Mouse (Mus musculus): ENCODE measurements around the gene Ccnd3. TPM values are rescaled to one million over a fixed set of nuclear protein-coding genes. Genes with fewer than 3 reads are reported as not detected.

Gene Ccnd3
- polyA plus RNA-seq, 1 experiment from 2014 or later, result 67.6 TPM

DNA sequence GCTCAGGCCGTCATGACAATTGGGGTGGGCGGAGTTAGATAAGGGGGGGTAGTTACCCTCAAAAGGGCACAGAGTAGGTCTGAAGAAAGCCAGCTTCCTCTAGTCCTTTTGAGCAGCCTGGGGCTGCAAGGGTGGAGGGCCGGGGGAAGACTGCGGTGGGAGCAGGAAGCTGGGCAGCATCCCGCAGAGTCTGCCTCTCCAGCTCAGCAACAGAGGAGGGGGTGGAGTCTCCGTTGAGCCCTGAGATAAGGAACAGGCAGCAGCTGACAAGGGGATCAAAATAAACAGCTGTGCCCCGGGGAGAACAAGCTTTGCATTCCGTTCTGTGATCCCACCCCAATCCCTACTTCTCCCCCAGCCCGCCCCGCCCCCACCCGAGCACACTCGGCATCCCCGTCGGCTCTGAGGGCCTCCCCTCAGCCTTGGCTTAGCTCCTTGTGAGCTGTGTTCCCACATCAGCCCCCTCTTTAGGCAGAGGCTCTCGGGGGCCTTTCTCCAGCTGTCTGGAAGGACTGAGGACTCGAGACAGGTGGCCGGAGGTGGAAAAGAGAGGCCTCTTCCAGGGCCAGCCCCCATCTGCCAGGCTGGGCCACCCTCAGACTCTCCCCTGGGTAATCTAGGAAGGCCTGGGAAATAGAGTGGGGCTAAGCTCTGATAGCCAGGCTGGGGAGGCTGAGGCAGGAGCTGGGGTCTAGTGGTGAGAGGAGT is 16.9 kb downstream of the Ccnd3 start:
- 2% methylated on average over 17 of the region's 17 CpGs for WGBS
- H3K4me1 ChIP-seq, result peaks cover 29% of the 10 kb centered on the region

DNA sequence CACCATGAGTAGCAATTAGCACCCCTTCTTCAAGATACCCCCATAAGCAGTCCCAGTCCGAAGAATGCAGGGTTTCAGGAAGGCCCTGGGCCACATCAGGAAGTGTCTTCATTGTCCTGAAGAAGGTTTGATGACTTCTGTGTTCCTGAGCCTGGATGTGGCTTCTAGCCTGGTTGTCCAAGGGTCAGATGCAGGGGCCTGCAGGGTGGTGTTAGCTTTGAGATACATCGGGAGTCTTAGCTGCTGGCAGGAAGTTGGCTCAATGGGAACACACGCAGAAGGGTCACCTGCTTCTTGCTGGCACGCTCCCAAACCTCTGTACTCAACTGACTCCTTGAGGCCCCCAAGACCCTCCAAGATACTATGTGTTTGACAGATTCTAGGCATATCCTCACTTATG is 17.7 kb downstream of the Ccnd3 start:
- H3K9ac ChIP-seq, result no peak overlapping the region
- peaks cover 33% of the 10 kb centered on the region for H3K4me1 ChIP-seq
- WGBS, result 76% methylated on average over 4 of the region's 4 CpGs
- no peaks in the 10 kb centered on the region for H3K27me3 ChIP-seq
- ATAC-seq, result 0 out of 2 replicates have a peak, but pooled peaks have one; percentile 7
- no peaks in the 10 kb centered on the region for H3K36me3 ChIP-seq (ENCODE audit: poor library complexity, severe bottlenecking)
- H3K27ac ChIP-seq, result peak overlapping the region; percentile 95
- no peaks in the 10 kb centered on the region for H3K9me3 ChIP-seq (replicated peaks)
- H3K4me2 ChIP-seq, result no peak overlapping the region
- no peak overlapping the region for H3K4me3 ChIP-seq

More for the DNA sequence above, 16.9 kb downstream of the Ccnd3 start:
- Histone ChIP-seq H3K4me2 (peak overlapping the region; percentile 53), H3K36me3 (ENCODE audit: poor library complexity, severe bottlenecking) (no peaks in the 10 kb centered on the region), H3K27ac (peak overlapping the region; percentile 95), H3K9me3 (replicated peaks) (no peaks in the 10 kb centered on the region), H3K27me3 (no peaks in the 10 kb centered on the region), H3K9ac (peak overlapping the region; percentile 60), H3K4me3 (peak overlapping the region; percentile 21)
- ATAC-seq, result peak; percentile 94

DNA sequence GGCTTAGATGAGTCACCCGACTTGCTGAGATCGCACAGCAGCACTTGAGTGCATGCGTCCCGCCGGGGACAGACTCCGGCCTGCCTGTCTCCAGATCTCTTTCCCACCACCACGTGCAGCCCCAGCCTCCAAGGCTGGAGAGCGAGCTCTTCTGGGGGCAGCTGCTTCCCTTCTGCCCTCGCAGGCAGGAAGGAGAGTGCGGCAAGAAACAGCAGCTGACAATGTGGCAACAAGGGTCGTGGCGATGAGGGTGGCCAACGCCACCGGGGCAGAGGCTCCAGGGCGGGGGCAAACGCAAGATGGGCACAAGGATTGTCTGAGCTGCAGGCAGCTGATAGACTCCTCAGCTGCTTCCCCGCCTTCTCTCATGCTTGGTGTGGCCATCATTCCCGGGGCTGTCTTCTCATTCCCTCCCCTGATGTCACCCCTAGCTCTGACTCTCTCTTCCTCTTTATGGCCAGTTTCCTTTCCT is 18.4 kb downstream of the Ccnd3 start:
- no peak overlapping the region for H3K9ac ChIP-seq

DNA sequence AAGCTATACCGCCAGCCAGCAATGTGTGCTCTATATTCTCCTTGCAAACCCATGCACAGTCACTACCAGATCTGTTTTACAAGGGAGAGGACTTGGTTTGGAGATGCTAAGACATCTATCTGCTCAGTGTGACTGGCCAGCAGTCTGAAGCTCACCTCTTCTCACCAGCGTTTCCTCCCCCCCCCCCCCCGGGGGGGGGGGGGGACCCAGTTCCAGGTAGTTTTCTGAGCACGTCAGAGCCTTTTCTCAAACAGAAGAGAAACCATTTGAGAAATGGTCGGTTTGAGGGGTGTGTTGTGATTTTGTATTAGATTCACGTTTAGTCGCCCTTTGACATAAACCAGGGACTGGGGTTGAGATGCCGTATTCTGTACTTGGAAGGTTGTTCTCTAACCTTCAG is 19.2 kb downstream of the Ccnd3 start:
- Histone ChIP-seq H3K27ac (no peak overlapping the region), H3K9me3 (replicated peaks) (no peaks in the 10 kb centered on the region), H3K4me2 (no peak overlapping the region), H3K4me3 (no peak overlapping the region), H3K9ac (no peak overlapping the region), H3K27me3 (no peaks in the 10 kb centered on the region), H3K36me3 (ENCODE audit: poor library complexity, severe bottlenecking) (no peaks in the 10 kb centered on the region), H3K4me1 (peaks cover 39% of the 10 kb centered on the region)
- 73% methylated on average over 8 of the region's 8 CpGs for WGBS
- ATAC-seq, result no peak

More for the DNA sequence above, 18.4 kb downstream of the Ccnd3 start:
- Histone ChIP-seq H3K27me3 (no peaks in the 10 kb centered on the region), H3K27ac (no peak overlapping the region), H3K4me2 (no peak overlapping the region), H3K9me3 (replicated peaks) (no peaks in the 10 kb centered on the region), H3K36me3 (ENCODE audit: poor library complexity, severe bottlenecking) (no peaks in the 10 kb centered on the region), H3K4me3 (no peak overlapping the region), H3K4me1 (peaks cover 33% of the 10 kb centered on the region)
- no peak for ATAC-seq
- WGBS, result 76% methylated on average over 18 of the region's 18 CpGs

DNA sequence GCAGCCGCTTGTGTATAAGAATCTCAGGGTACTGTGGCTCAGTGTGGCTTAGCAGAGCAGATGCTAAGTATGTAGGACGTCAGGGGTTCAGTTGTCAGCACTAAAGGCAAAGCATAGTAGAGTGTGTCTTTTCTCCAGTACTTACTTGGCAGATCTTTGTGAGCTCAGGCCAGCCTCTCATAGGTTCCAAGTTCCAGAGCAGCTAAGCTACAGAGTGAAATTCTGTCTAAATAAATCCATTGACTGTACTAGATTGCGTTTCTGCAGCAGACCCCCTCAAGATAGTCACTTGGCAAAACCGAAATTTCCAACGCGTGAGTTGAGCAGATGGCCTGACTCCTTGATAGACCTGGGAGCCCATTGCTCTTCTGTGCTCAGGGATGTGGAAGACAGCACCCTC is 20.1 kb downstream of the Ccnd3 start:
- 88% methylated on average over 6 of the region's 6 CpGs for WGBS
- Histone ChIP-seq H3K9me3 (replicated peaks) (no peaks in the 10 kb centered on the region), H3K27ac (no peak overlapping the region)

DNA sequence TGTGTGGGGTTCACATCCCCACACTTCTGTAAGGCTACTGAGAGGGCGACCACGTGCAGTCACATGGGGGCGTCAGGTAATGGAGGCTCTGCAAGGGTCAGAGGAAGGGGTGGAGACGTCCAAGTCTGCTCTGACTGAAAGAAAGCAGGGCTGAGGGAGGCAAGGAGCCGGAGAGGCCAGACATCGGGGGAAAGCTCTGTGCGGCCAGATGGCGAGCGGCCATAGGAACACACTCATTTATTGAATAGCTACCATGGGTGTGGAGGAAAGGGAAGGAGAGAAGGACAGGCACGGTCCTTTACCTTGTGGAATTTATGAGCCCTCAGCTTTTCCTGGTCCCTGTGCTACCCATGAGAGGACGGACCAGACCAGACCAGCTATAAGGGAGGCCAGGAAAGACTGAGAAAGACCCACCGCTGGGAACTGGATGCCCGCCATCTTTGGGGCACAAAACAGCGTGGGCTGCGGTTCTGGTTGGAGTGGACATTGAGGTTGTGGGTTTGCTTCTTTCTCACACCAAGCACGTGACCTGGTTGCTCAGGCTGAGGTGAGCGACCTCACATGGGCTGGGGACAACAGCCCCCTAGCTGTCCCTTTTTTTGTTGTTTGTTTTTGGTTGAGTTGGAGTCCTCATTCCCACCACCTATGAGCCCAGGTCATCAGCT is 22.1 kb downstream of the Ccnd3 start:
- WGBS, result 87% methylated on average over 17 of the region's 17 CpGs
- Histone ChIP-seq H3K36me3 (ENCODE audit: poor library complexity, severe bottlenecking) (no peaks in the 10 kb centered on the region), H3K4me3 (no peak overlapping the region), H3K27ac (peak overlapping the region; percentile 51; the same call in 1 of the 2 replicates), H3K9ac (0 out of 2 replicates have a peak overlapping the region, but pooled peaks have one; percentile 45), H3K9me3 (replicated peaks) (no peaks in the 10 kb centered on the region), H3K27me3 (no peaks in the 10 kb centered on the region), H3K4me2 (no peak overlapping the region), H3K4me1 (peaks cover 30% of the 10 kb centered on the region)
- no peak for ATAC-seq

More for the DNA sequence above, 20.1 kb downstream of the Ccnd3 start:
- H3K36me3 ChIP-seq (ENCODE audit: poor library complexity, severe bottlenecking), result no peaks in the 10 kb centered on the region
- no peak overlapping the region for H3K9ac ChIP-seq
- H3K4me1 ChIP-seq, result peaks cover 39% of the 10 kb centered on the region
- H3K4me2 ChIP-seq, result no peak overlapping the region
- no peak overlapping the region for H3K4me3 ChIP-seq
- no peak for ATAC-seq
- H3K27me3 ChIP-seq, result no peaks in the 10 kb centered on the region

DNA sequence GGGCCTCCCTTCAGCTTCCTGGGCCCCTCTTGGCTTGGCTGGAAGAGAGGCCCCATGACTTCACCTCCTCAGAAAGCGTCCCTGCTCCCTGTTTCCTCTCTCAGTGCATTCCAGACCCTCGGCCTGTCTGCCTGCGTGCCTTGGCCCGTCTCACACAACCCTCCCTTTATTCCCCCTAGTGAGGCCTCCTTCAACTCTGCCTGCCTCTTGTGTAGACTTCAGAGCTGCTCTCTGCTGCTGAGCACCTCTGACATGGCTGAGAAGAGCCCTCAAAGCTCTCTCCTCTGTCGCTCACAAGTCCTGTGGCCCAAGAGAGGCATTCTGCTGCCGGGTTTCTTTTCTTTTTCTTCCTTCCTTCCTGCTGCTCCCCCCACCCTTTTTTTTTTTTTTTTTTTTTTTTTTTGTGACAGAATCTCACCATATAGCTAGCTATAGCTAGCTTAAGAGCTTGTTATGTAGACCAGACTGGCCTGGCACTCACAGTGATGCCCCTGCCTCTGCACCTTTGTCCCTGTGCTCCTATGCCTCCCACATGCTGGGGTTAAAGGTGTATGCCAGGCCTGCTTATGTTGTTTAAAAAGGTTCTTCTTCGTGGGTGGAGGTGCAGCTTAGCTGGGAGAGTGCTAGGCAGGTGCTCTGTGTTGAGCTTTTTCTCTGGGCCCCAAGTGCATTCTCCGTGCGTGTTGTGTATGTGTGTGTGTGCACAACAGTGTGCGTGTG is 22.9 kb downstream of the Ccnd3 start:
- Histone ChIP-seq H3K36me3 (ENCODE audit: poor library complexity, severe bottlenecking) (no peaks in the 10 kb centered on the region), H3K4me3 (no peak overlapping the region), H3K9me3 (replicated peaks) (no peaks in the 10 kb centered on the region), H3K9ac (peak overlapping the region; percentile 45), H3K4me2 (no peak overlapping the region), H3K27me3 (no peaks in the 10 kb centered on the region), H3K4me1 (peaks cover 23% of the 10 kb centered on the region), H3K27ac (peak overlapping the region; percentile 51; the same call in 1 of the 2 replicates)
- 47% methylated on average over 10 of the region's 10 CpGs for WGBS
- peak; percentile 21; the same call in 1 of the 2 replicates for ATAC-seq

DNA sequence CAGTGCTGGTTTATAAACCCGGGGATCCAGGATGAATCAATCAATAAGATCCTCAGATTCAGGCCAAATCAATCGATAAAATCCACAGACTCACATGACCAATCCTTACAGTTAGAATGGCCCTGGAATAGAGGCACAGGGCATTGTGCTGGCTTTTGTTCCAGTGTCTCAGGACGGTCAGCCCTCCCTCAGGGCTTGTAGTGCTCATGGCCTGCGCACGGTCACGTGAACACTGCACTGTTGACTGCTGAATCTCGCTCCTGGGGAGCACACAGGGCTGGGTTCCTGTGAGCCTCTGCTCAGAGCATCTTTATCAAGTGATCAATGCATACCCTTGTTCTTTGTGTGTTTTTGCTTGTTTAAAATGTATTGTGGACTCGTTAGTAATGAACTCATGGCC is 24.1 kb downstream of the Ccnd3 start:
- no peaks in the 10 kb centered on the region for H3K9me3 ChIP-seq (replicated peaks)
- H3K4me2 ChIP-seq, result no peak overlapping the region
- peaks cover 17% of the 10 kb centered on the region; the same call in 1 of the 2 replicates for H3K4me1 ChIP-seq
- ATAC-seq, result no peak
- no peak overlapping the region for H3K4me3 ChIP-seq
- 39% methylated on average over 8 of the region's 8 CpGs for WGBS
- no peak overlapping the region for H3K27ac ChIP-seq
- 0 out of 2 replicates have a peak overlapping the region, but pooled peaks have one; percentile 30 for H3K9ac ChIP-seq
- H3K27me3 ChIP-seq, result no peaks in the 10 kb centered on the region
- no peaks in the 10 kb centered on the region for H3K36me3 ChIP-seq (ENCODE audit: poor library complexity, severe bottlenecking)

DNA sequence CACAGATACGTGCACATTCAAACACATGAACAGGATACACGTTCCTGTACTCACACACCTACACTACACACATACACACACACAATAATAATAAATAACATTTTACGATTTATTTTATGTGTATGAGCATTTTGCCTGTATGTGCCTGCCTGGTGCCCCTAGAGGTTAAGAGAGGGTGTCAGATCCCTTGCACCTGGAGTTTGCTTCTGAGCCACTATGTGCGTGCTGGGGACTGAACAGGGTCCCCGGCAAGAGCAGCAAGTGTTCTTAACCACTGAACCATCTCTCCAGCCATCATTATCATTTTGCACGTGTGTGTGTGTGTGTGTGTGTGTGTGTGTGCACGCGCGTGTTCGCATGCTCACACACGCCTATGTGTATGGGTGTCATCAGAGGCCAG is 24.7 kb downstream of the Ccnd3 start:
- Histone ChIP-seq H3K27me3 (no peaks in the 10 kb centered on the region), H3K27ac (no peak overlapping the region), H3K9me3 (replicated peaks) (no peaks in the 10 kb centered on the region), H3K4me1 (peaks cover 17% of the 10 kb centered on the region; the same call in 1 of the 2 replicates), H3K4me3 (no peak overlapping the region), H3K4me2 (no peak overlapping the region), H3K9ac (no peak overlapping the region), H3K36me3 (ENCODE audit: poor library complexity, severe bottlenecking) (no peaks in the 10 kb centered on the region)
- WGBS, result 91% methylated on average over 11 of the region's 11 CpGs
- ATAC-seq, result no peak

DNA sequence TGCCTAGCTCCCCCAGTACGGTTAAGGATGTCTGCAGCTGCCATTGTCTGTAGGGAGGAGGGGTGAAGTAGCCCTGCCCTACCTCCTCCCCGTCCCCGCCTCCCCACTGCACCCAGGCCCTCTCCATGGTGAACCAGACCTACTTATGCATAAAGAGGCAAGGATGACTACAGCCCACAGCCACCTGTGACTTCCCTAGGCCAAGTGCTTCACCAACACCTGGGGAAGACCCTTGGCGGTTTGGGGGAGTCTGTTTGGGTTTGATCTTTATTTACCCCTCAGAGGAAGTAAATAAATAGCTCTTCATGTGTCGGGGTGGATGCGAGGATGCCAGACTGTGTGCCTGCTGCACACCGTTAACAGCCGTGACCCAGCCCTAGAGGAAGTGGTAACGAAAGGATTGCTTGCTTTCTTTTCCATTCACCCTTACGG is 26.6 kb downstream of the Ccnd3 start:
- no peak for ATAC-seq
- WGBS, result 48% methylated on average over 10 of the region's 10 CpGs
- Histone ChIP-seq H3K27me3 (no peaks in the 10 kb centered on the region), H3K4me2 (no peak overlapping the region), H3K9me3 (replicated peaks) (no peaks in the 10 kb centered on the region), H3K9ac (no peak overlapping the region), H3K4me1 (peaks cover 17% of the 10 kb centered on the region; the same call in 1 of the 2 replicates), H3K36me3 (ENCODE audit: poor library complexity, severe bottlenecking) (no peaks in the 10 kb centered on the region), H3K27ac (no peak overlapping the region), H3K4me3 (no peak overlapping the region)

DNA sequence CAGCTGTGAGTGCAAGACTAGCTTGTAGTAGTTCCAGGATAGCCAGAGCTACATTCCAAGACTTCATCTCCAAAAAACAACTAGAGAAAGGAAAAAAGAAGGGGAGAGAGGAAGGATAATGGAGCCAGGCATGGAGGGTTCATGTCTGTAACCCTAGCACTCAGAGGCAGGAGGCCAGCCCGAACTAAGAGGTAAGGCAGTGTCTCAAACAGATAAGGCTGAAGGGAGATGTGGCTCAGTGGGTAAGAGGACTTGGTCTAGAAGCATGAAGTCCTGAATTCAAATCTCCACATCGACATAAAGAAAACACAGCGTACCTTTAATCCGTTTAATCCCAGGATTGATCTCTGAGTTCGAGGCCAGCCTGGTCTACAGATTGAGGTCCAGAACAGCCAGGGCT is 27.5 kb downstream of the Ccnd3 start:
- Histone ChIP-seq H3K27me3 (no peaks in the 10 kb centered on the region), H3K9ac (no peak overlapping the region), H3K27ac (no peak overlapping the region), H3K4me2 (no peak overlapping the region), H3K9me3 (replicated peaks) (no peaks in the 10 kb centered on the region), H3K4me3 (no peak overlapping the region), H3K36me3 (ENCODE audit: poor library complexity, severe bottlenecking) (no peaks in the 10 kb centered on the region), H3K4me1 (peaks cover 14% of the 10 kb centered on the region; the same call in 1 of the 2 replicates)
- WGBS, result 93% methylated on average over 5 of the region's 5 CpGs
- ATAC-seq, result no peak

DNA sequence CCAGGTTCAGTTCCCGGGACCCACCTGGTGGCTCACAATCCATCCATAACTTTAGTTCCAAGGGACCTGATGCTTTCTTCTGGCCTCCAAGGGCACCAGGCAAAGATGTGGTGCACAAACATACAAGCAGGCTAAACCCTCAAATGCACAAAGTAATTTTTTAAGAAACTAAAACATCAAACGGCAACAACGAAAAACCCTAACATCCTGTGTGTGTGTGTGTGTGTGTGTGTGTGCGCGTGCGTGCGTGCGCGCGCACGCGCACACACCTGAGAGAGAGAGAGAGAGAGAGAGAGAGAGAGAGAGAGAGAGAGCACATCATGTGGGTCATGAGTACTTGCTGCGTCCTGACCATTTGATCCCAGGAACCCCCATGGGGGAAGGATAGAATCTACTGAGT is 28.8 kb downstream of the Ccnd3 start:
- WGBS, result 96% methylated on average over 13 of the region's 13 CpGs
- Histone ChIP-seq H3K4me2 (no peak overlapping the region), H3K9ac (no peak overlapping the region), H3K4me1 (0 out of 2 replicates have a peak, but pooled peaks cover 4% of the 10 kb centered on the region), H3K4me3 (no peak overlapping the region), H3K36me3 (ENCODE audit: poor library complexity, severe bottlenecking) (no peaks in the 10 kb centered on the region), H3K9me3 (replicated peaks) (no peaks in the 10 kb centered on the region), H3K27ac (no peak overlapping the region), H3K27me3 (no peaks in the 10 kb centered on the region)
- no peak for ATAC-seq

All from forebrain, embryonic 13.5 days (tissue).